Mouse (Mus musculus) ES-E14 (cell line): ENCODE measurements around the gene Gm42417. TPM values are rescaled to one million over a fixed set of nuclear protein-coding genes. Genes with fewer than 3 reads are reported as not detected.

ENCODE experiments used
- DNase-seq: peaks from one replicate; pipeline ENCODE4 v3.0.0-alpha.2; 2013; ENCODE audit warnings: low read depth, low spot score
- H3K27ac ChIP-seq: 2 replicates; pipeline ENCODE4 v1.5.1; 2012; ENCODE audit warnings: low read depth, mild to moderate bottlenecking, low read length, moderate library complexity, mixed read lengths; ENCODE audit not compliant: poor library complexity, insufficient read depth, severe bottlenecking
- H3K36me3 ChIP-seq: 2 replicates; pipeline ENCODE4 v1.6.1; 2012; ENCODE audit warnings: mild to moderate bottlenecking, low read length, moderate library complexity, mixed read lengths; ENCODE audit not compliant: control insufficient read depth, poor library complexity, insufficient read depth, severe bottlenecking
- H3K4me1 ChIP-seq, 2 experiments: fragments of 150-350 bp in 1 of 2; sonication (generic) in 1 of 2; 2 replicates each; pipeline ENCODE4 v1.6.1; 2012; ENCODE audit warnings: low read length in 2 of 2, mild to moderate bottlenecking in 1 of 2, mixed read lengths in 1 of 2; ENCODE audit not compliant: control insufficient read depth in 2 of 2, insufficient read depth in 2 of 2, poor library complexity in 1 of 2
- H3K4me3 ChIP-seq, 2 experiments: fragments of 150-350 bp in 1 of 2; sonication (generic) in 1 of 2; 2 replicates each; pipeline ENCODE4 v1.5.1; 2012; ENCODE audit warnings: low read length in 2 of 2, low read depth in 1 of 2, mild to moderate bottlenecking in 1 of 2, mixed read lengths in 1 of 2; ENCODE audit not compliant: insufficient read depth in 1 of 2, poor library complexity in 1 of 2, severe bottlenecking in 1 of 2
- H3K9ac ChIP-seq: 2 replicates; pipeline ENCODE4 v1.6.1; 2012; ENCODE audit warnings: low read depth, mild to moderate bottlenecking, low read length, mixed read lengths; ENCODE audit not compliant: poor library complexity, insufficient read depth, severe bottlenecking
- H3K9me3 ChIP-seq: fragments of 150-350 bp; sonication (generic); 2 replicates; pipeline ENCODE4 v1.6.1; 2012; ENCODE audit warnings: low read depth, mild to moderate bottlenecking, low read length; ENCODE audit not compliant: control insufficient read depth, insufficient read depth
- CHD2 ChIP-seq: IDR thresholded peaks from 2 replicates; pipeline ENCODE4 v1.6.1; 2014; ENCODE audit warnings: mild to moderate bottlenecking, low read depth, low read length, inconsistent platforms
- HCFC1 ChIP-seq: IDR thresholded peaks from 2 replicates; pipeline ENCODE4 v1.6.1; 2012; ENCODE audit warnings: low read length, inconsistent platforms, borderline replicate concordance; ENCODE audit not compliant: insufficient read depth
- MAFK ChIP-seq: IDR thresholded peaks from 2 replicates; pipeline ENCODE4 v1.6.1; 2014; ENCODE audit warnings: mild to moderate bottlenecking, low read depth, low read length, inconsistent platforms; ENCODE audit not compliant: insufficient read depth
- ZC3H11A ChIP-seq: IDR thresholded peaks from 2 replicates; pipeline ENCODE4 v1.6.1; 2012; ENCODE audit warnings: low read depth, mild to moderate bottlenecking, inconsistent platforms, low read length, borderline replicate concordance
- ZNF384 ChIP-seq: IDR thresholded peaks from 2 replicates; pipeline ENCODE4 v1.6.1; 2012; ENCODE audit warnings: low read depth, low read length, inconsistent platforms
- in situ Hi-C, 2 experiments: fragments of 600-800 bp; cut with MboI; formaldehyde crosslinking; loops; one replicate each; pipeline ENCODE4 v1.15.1; 2025; ENCODE audit warnings: low sequenced_read_pairs in 2 of 2, inconsistent platforms in 1 of 2; ENCODE audit not compliant: unreplicated experiment in 2 of 2
- total RNA-seq: library from RNA; depleted of rRNA; stranded (reverse); fragments of 300-350 nt; gene quantifications from 2 replicates; pipeline ENCODE4 v1.2.3, GENCODE M21; 2012

Gene Gm42417
- total RNA-seq, 1 experiment = not detected

DNA sequence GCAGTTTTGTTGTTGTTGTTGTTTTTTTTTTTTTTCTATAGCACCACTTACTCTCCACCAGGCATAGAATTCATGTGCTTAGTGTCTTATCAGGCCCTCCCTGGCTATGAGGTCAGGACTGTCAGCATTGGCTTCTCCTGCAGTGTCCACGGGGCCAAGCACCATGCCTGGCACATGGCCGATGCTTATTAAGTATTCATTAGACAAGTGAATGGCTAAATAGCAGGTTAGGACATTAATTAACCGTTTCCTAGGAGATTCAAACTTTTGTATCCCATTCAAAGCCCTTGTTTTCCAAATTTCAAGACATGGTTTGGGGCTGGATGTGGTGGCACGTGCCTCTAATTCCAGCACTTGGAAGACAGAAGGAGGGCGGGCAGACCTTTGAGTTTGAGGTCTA lies 42.0 kb upstream of the Gm42417 start:
- in situ Hi-C loops = no loop called here
- Histone ChIP-seq H3K27ac (no peak overlapping the region; the same call in 1 of the 2 replicates), H3K9me3 (no peaks in the 10 kb centered on the region), H3K4me1 (peaks cover 4 to 30% of the 10 kb centered on the region in 2 experiments; a peak in 3 of 4 replicates), H3K4me3 (no peak overlapping the region), H3K9ac (no peak overlapping the region), H3K36me3 (no peaks in the 10 kb centered on the region)
- TF ChIP-seq ZNF384 (no peak), MAFK (no peak), CHD2 (no peak), HCFC1 (no peak), ZC3H11A (no peak)
- no peak for DNase-seq

DNA sequence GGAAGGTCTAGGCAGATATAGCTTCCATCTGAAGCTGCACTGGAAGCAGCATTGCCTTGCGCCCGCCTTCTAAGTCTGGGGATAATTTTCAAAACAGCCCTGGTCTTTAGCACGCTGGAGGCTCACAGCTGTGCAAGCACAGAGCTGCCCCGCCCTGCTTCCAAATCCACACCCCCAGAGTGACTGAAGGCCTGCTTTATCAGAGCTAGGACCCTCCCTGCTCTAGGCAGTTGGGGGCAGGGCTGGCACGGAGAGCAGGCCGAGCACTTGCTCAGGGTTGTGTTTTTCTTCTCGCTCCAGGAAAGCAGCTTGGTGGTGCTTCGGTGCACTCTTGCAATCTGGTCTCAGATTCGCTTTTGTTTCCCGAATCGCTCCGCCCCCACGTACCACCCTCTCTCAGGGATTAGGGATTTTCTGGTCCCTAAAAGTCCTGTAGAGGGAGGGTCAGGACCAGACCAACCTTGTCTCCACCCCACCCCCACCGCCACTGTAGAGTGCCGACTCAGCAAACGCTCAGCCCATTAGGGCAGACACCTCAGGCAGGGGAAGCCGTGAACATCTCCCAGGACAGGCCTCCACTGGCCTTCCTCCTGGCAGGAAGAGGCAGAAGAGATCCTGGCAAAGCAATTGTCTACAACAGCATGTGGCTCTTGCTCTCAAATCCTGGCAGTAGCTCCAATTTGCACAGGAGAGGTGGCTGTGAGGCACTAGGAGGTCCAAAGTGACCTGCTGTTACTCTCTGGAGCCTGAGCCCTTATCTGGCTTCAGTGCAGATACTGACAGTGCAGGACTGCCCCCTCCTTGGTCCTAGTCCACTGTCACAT lies 41.4 kb upstream of the Gm42417 start:
- Histone ChIP-seq H3K4me3 (peak overlapping the region in 1 of 2 experiments; percentile 45; a peak in 2 of 4 replicates), H3K36me3 (no peaks in the 10 kb centered on the region), H3K27ac (peak overlapping the region; percentile 7; the same call in 1 of the 2 replicates), H3K9me3 (no peaks in the 10 kb centered on the region), H3K9ac (no peak overlapping the region), H3K4me1 (peaks cover 6 to 36% of the 10 kb centered on the region in 2 experiments)
- in situ Hi-C loops = no loop called here
- TF ChIP-seq ZNF384 (no peak), ZC3H11A (no peak), MAFK (peak; percentile 98), CHD2 (peak; percentile 17; the same call in 1 of the 2 replicates), HCFC1 (no peak)
- DNase-seq = peak; percentile 67

DNA sequence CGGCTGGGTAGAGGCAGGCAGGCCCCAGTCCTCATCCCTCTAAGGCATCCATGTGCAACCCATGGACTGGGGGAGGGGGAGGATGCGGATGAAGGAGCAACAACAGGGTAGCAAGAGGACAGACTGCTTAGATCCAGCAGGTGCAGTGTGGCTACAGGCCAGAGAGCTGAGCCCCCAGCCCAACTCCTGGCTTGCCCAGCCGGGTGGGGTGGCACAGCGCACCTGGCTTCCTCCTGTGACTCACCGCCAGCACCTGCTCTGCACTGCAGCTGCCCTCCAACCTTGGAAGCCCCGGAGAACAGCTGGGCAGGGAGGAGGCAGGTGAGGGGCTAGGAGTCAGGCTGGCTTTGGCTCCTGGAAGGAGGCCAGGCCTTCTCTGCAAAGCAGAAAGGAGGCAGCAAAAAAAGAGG lies 40.8 kb upstream of the Gm42417 start:
- Histone ChIP-seq H3K9me3 (no peaks in the 10 kb centered on the region), H3K4me3 (peak overlapping the region in 1 of 2 experiments; percentile 45; a peak in 1 of 4 replicates), H3K27ac (peak overlapping the region; percentile 0; the same call in 1 of the 2 replicates), H3K36me3 (no peaks in the 10 kb centered on the region), H3K4me1 (peaks cover 10 to 40% of the 10 kb centered on the region in 2 experiments), H3K9ac (no peak overlapping the region)
- no peak for DNase-seq
- in situ Hi-C loops = no loop called here
- no peak for TF ChIP-seq CHD2
- no peak for TF ChIP-seq ZNF384
- TF ChIP-seq MAFK = no peak
- no peak for TF ChIP-seq HCFC1
- TF ChIP-seq ZC3H11A = no peak

DNA sequence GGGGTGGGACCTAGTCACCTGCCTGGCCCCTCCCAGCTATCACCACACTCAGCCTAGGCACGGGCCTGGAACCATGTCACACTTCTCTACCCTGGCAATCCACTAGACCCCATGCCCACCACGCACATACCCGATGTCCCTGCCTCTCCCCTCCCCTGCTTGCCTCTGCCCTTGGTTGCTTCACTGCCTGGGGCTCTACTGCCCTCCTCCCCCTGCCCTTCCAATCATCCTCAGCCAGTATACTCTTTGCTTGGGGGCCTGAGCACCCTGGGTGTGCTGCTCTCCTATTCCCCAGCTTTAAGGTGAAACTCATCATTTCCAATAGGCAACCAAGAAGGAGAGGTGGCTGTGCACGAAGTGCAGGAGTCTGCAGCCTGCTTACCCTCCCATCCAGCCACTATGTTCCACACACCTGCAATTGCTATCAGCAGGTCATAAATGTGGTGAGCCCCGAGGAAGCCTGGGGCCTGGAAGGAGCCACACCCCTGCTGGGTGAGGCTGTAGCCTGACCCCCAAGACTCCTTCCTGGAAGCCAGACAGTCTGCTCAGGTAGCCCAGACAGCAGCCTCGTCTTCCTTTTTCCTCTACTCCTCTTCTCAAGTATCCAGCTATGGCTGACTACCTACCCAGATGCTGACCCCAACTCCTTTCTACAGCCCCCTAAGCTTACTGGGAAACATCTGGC lies 37.9 kb upstream of the Gm42417 start:
- Histone ChIP-seq H3K27ac (0 out of 2 replicates have a peak overlapping the region, but pooled peaks have one; percentile 10), H3K36me3 (no peaks in the 10 kb centered on the region), H3K9me3 (no peaks in the 10 kb centered on the region), H3K4me3 (no peak overlapping the region), H3K9ac (no peak overlapping the region), H3K4me1 (peaks cover 11 to 48% of the 10 kb centered on the region in 2 experiments)
- in situ Hi-C loops = no loop called here
- no peak for DNase-seq
- TF ChIP-seq CHD2 = no peak
- no peak for TF ChIP-seq HCFC1
- no peak for TF ChIP-seq MAFK
- no peak for TF ChIP-seq ZC3H11A
- no peak for TF ChIP-seq ZNF384
